Mouse (Mus musculus) ovary, postnatal 36 days (tissue): ENCODE measurements around the gene Riok1.

Experiments used
- DNase-seq: peaks from one replicate; pipeline ENCODE4 v3.0.0; 2022; ENCODE audit warnings: low spot score, mixed read lengths

The Riok1 gene

GRCm38 (mm10) chr13:38036343-38037043 is at the start of gene Riok1:
Gene Riok1, plus strand, starts transcription at chr13:38036995.
- peak; percentile 10 for DNase-seq

- DNase-seq = no peak
Measured at GRCm38 (mm10) chr13:37989701-37990100, 47.1 kb upstream of the Riok1 start.

GRCm38 (mm10) chr13:37992638-37993371 is 44.0 kb upstream of the Riok1 start:
- DNase-seq = no peak

DNA sequence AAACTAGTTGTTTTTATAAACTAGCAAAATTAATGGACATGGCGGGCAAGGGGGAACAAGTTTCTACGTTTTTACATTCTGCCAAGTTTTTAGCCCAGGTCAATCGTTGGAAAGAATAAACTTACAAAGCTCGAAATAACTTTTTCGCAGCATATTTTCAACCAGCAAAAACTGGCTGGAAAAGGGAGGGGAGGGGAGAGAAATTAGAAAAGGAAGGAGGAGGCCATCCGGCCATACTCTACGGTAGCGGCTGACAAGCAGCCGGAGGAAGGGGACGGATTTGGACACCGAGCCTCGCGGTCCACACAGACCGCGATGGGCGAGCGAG is 43.5 kb upstream of the Riok1 start:
- DNase-seq = no peak

DNA sequence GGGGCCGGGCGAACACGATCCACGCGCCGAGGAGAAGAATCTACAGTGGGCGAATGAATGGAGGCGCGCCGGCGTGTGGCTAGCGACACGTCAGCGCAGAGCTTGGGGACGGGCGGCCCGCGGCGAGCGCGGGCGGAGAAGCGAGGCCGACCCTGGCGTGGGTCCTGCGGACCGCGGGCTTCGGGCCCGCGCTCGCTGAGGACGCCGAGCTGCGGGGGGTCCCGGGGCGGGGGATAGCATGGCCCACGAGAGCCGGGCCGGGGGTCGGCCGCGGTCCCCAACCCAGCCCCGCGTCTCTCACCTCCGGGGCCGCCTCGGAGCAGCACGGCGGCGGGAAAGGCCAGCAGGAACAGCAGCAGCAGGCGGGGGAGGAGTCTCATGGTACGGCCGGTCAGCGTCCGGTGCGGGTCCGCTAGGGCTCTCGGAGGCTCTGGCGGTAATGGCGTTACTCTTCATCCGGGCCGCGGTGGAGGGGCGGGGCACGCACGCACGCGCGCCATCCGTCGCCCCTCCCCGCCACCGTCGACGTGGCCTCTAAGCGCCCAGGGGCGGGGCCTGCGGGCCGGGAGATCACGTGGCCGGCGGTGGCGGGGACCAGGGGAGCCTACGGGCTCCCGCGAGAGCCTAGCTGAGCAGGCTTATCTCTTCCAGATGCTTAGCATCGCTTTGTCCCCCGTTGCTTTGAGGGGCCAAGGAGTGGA is 42.9 kb upstream of the Riok1 start, which contains the start of gene Ssr1:
Gene Ssr1 (minus strand): TSS at position 514 of the 701 bp plus-strand sequence.
- DNase-seq = peak; percentile 97

DNA sequence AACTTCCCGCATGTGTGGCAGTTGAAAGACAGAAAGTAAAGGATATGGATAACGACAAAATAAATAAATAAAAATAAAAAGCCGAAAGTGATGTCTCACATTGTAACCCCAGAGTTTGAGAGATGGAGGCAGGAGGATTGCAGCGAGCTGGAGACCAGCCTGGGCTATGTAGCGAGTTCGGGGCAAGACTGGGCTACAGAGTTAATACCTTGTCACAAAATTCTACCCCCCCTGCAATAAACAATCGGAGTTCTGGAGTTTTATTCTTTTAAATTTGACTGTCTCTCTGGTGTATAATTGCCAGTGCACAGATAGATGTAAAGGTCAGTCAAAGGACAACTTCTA is 42.4 kb upstream of the Riok1 start:
- DNase-seq = no peak

DNA sequence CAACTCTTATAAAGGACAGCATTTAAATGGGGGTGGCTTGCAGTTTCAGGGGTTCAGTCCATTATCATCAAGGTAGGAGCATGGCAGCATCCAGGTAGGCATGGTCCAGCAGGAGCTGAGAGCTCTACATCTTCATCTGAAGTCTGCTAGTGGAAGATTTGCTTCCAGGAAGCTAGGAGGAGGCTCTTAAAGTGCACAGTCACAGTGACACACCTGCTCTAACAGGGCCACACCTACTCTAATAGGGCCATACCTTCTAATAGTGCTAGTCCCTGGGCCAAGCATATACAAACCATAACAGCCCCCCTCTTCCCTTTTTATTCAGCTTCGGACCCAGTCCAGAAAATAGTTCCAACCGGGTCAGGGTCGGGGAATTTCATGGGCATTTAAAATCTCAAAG is 37.1 kb upstream of the Riok1 start:
- no peak for DNase-seq

DNA sequence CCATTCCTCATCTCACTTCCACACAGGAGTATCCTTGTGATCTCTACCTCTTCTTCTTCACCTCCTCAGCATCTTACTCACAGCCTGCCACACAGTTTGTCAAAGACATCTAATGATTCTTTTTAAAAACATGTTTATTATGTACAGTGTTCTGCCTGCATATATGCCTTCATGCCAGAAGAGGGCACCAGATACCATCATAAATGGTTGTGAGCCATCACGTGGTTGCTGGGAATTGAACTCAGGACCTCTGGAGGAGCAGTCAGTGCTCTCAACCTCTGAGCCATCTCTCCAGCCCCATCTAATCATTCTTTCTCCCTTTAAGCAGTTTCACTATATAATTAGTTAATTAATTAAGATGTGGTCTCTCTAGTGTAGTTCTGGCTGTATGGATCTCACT is 34.3 kb upstream of the Riok1 start:
- no peak for DNase-seq

- DNase-seq = no peak
Measured at GRCm38 (mm10) chr13:38007972-38008371, 28.8 kb upstream of the Riok1 start.

DNA sequence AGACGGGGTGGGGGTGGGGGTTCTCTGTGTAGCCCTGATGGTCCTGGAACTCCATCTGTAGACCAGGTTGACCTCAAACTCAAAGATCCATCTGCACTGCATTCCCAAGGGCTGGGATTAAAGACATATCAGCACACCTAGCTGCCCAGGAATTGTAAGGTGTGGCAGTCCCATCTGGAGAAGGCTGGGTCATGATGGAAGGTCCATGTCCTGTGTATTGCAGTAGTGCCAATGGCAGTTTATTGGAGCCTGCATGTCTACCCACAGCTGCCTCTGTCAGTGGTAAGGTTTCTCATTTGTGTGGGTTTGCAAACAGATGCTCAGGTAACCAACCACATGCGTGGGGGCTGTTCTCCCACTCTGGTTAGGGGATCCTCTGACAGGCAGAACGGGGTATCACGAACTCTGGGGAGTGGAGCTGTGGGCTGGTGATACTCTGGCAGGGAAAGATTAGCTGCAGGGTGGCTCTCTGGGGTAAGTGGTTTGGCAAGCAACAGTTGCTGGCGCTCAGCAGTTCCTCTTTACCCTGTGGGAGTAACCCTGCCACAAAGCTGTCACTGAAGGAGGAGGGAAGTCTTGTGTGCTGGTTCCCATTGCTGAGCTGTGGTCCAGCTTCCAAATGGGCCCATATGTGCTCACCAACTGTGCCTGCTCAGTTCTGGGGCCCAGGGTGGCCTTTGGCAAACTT is 26.9 kb upstream of the Riok1 start:
- no peak for DNase-seq

DNA sequence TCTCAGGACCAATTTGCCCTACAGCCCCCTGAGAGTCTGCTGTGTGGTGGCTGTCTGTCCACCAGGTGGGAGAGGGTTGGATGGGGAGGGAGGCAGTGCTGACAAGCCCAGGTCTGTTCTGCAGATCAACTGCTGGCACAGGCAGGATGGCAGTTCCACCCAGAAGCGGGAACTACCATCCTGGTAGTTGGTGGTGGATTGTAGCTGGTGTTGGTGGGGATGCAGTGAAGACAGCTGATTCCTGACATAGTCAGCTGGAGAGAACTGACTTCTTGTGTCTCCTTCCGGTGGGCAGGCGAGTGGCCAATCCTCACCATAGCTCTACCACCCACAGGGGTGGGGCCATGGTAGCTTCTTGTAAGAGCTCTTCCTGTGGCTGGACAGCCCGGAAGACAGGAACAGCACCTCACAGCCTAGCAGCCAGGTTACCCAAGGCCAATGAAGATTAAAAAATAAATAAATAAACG is 26.3 kb upstream of the Riok1 start:
- no peak for DNase-seq

DNA sequence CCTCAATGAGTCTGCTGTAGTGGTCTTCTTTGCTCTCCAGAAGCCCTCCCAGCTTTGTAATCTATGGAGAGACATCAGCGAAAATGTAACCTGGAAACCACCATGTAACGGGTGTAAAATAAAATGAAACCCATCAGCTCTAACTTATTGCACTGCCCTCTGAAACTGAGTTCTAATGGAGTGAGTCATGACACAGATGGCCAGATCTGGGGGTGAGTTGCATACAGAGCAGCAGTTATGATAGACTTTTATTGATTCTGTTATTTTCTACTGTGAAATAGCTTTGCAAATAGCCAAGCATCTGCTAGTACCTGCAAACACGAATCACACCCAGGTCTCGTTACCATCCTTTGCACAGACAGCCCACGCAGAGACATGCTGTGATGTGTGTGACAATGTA is 24.4 kb upstream of the Riok1 start:
- DNase-seq = no peak

DNA sequence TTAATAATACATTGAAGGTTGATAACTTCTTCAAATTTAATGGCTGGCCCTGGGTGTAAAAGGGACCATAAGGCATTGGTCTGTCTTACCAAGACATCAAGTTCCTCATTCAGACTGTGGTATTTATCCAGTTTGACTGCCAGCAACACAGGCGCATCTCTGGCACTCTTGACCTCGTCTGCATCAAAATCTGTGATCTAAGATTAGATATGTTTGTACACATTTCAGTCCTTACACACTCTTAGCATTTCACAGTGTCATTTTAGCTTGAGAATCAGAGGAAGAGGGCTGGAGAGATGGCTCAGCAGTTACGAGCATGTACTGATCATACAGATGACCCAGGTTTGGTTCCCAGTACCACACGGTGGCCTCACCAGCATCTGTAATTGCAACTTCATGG is 21.2 kb upstream of the Riok1 start:
- DNase-seq = no peak

- DNase-seq = no peak
Measured at GRCm38 (mm10) chr13:38018791-38019190, 18.0 kb upstream of the Riok1 start.

DNA sequence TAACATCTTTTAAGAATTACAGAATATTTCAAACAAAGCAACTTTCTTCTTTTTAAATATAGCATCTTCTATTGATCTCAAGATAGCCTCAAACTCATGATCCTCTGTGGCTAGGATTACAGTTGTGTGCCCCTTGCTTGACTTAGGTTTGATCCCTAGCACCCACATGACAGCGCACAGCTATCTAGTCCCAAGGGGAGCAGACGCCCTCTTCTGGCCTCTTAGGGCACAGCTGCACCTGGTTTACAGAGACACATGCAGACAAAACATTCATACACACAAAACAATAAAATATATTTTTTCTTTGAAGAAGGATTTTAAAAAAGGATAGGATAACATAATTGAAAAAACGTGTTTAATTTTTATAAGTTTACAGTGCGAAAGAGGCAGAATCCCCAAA is 10.9 kb upstream of the Riok1 start:
- DNase-seq = no peak

DNA sequence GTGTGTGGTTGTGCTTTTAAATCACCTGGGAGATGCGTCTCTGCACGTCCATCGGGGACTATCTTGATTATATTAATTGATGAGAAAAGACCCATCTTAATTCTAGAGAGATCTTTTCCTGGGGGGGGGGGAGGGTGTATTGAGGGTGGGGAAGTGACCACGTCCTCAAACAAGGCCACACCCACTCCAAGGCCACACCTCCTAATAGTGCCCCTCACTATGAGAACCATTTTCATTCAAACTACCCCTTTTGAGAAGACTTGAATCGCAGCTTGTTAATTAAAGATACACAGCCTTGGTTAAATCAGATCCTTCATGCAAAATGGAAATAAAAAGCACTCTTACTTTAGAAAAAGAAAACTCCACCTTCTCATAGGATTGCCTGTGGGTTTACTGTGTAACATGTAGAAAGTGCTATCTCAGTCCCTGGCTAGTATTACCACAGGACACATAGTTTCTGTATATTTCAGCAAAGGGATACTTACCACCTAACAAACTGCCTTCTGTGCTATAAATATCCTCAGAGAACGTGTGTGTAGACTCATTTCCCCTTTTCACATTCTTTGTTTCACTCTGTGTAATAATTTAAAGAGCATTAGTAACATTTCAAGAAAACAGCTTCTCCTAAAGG is 9.1 kb upstream of the Riok1 start:
- no peak for DNase-seq

- no peak for DNase-seq
Measured at GRCm38 (mm10) chr13:38028407-38028806, 8.4 kb upstream of the Riok1 start.

- peak; percentile 94 for DNase-seq
Measured at GRCm38 (mm10) chr13:38037044-38037687, 371 bp downstream of the Riok1 start, which contains the start of gene Cage1. Gene Cage1, minus strand, starts transcription at chr13:38037069.

DNA sequence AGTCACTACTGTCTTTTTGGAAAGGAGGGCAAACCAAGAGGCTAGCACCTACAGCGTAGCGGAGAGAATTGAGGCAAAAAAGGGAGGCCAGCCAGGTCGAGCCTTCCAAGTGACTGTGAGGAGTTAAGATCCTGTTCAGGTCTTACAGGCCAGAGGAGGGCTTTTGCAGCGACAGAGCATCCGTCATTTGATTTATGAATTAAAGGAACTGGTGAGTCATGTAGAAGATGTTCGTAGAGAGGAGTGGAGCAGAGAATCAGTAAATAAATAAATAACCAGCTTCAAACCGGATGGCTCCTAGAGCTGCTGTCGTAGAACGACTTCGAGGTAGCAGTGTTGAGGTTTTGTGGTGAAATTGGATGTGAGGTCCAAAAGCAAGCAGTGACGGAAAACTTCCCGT is 1.0 kb downstream of the Riok1 start:
- DNase-seq = no peak

GRCm38 (mm10) chr13:38049888-38050287 is 13.1 kb downstream of the Riok1 start:
- no peak for DNase-seq

DNA sequence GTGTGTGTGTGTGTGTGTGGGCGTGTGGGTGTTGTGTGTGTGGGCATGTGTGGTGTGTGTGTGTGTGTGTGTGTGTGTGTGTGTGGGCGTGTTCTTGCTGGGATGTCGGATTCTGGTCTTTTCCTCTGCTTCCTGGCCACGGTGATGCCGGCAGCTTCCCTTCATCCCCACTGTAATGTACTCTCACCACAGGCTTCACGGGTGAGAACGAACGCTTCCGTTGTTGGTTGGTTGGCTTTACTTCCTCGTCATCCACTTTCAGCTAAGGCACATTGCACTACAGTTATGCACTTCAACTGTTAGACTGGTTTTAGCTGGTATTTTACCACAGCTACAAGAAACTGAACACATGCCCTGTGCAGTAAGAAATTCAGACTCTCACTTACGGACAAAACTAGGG is 25.9 kb downstream of the Riok1 start:
- DNase-seq = no peak
